Mouse (Mus musculus) ES-E14 (cell line): ENCODE data around the gene H2-Q7.
"Not testable (repeated sequence)": the region's sequence is repeated elsewhere in the genome, so short reads cannot be mapped to it uniquely, and the experiment has no call there.

ENCODE experiments used
- HCFC1 ChIP-seq: IDR thresholded peaks from 2 replicates; pipeline ENCODE4 v1.6.1; 2012; ENCODE audit warnings: low read length, inconsistent platforms, borderline replicate concordance; ENCODE audit not compliant: insufficient read depth
- MAFK ChIP-seq: IDR thresholded peaks from 2 replicates; pipeline ENCODE4 v1.6.1; 2014; ENCODE audit warnings: mild to moderate bottlenecking, low read depth, low read length, inconsistent platforms; ENCODE audit not compliant: insufficient read depth
- ZNF384 ChIP-seq: IDR thresholded peaks from 2 replicates; pipeline ENCODE4 v1.6.1; 2012; ENCODE audit warnings: low read depth, low read length, inconsistent platforms

DNA sequence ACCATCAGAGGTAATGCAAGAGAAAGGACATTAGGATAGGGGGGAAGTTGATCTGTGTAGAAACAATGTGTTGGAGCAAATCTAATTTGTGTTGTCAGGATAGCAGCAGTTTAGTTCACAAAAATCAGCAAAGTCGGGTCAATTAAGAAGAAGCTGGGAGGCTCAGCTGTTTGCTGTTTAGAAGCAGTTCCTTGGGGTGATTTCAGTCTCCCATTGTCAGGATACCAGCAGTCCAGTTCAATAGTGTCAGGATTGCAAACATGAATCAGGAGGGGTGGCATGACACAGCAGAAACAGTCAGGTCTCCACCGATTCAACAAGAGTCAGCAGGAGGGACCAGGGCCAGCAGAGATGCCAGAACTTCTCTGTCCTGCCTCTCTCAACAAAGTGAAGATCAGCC lies 5.6 kb downstream of the H2-Q7 start:
- not testable (repeated sequence) for TF ChIP-seq MAFK, ZNF384, HCFC1
